Mouse (Mus musculus) kidney, adult 11 months (tissue): ENCODE measurements around the gene Gm11487.
"Not testable (repeated sequence)": the region's sequence is repeated elsewhere in the genome, so short reads cannot be mapped to it uniquely, and the experiment has no call there.

Experiments used
- DNase-seq: peaks from one replicate; pipeline ENCODE4 v3.0.0; 2022

Gene Gm11487

GRCm38 (mm10) chr4:73404972-73405371 is at the start of gene Gm11487:
Gm11487 (minus strand) TSS chr4:73405072.
- not testable (repeated sequence) for DNase-seq

GRCm38 (mm10) chr4:73444715-73445114 is 39.8 kb upstream of the Gm11487 start:
- peak; percentile 4 for DNase-seq

GRCm38 (mm10) chr4:73442568-73442967 is 37.7 kb upstream of the Gm11487 start:
- no peak for DNase-seq

GRCm38 (mm10) chr4:73425903-73426302 is 21.0 kb upstream of the Gm11487 start:
- no peak for DNase-seq

- no peak for DNase-seq
These were observed 18.2 kb upstream of the Gm11487 start for GRCm38 (mm10) chr4:73423049-73423448.

GRCm38 (mm10) chr4:73366534-73366933 is 38.3 kb downstream of the Gm11487 start:
- no peak for DNase-seq
